Mouse (Mus musculus): ENCODE results near the gene Ipo9.

DNA sequence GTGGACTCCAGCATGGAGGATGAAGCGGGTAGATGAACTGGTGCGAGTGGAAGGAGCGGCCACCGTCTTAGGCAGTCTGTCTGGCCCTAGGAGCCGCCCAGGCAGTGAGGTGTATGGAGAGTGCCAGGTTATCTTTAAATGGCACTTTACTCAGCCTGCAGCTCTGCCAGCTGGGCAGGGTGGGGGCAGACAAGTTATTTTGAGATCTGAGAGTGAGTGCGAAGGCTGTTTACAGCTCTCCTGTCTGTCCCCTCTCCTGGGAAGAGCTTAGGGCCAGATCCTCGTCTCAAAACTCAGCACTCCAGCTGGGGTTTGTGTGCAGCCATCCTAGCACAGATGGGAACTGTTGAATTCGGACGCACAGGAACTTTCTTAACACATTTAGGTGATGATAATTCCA, 51.7 kb downstream of the Ipo9 start:
- TF ChIP-seq CTCF (conservative IDR thresholded peaks at IDR 0.05 in 1 of 2, IDR thresholded peaks at IDR 0.05 in 1 of 2; ENCODE audit: low read depth in 2 of 2, low read length in 2 of 2) (no peak), MYC (IDR thresholded peaks at IDR 0.05; ENCODE audit: low read depth, low read length) (no peak), POLR2A (IDR thresholded peaks at IDR 0.05; ENCODE audit: low read depth, low read length) (no peak), CHD2 (IDR thresholded peaks at IDR 0.05; ENCODE audit: low read length) (no peak), EP300 (IDR thresholded peaks at IDR 0.05; ENCODE audit: low read length) (no peak), NELFE (IDR thresholded peaks at IDR 0.05; ENCODE audit: low read depth, low read length) (no peak), PAX5 (IDR thresholded peaks at IDR 0.05; ENCODE audit: low read length) (no peak), UBTF (IDR thresholded peaks at IDR 0.05; ENCODE audit: low read depth, low read length) (no peak), USF1 (IDR thresholded peaks at IDR 0.05; ENCODE audit: low read depth, low read length) (no peak), MAX (IDR thresholded peaks at IDR 0.05; ENCODE audit: low read length) (no peak), TCF12 (IDR thresholded peaks at IDR 0.05; ENCODE audit: low read depth, low read length) (no peak)
